Mouse (Mus musculus): ENCODE measurements around the gene Smarce1. TPM values are rescaled to one million over a fixed set of nuclear protein-coding genes. Genes with fewer than 3 reads are reported as not detected.

Gene Smarce1
- total RNA-seq, 2 experiments from 2014 or later: 26.2 to 31.9 TPM

GRCm38 (mm10) chr11:99238468-99238867 is 7.7 kb upstream of the Smarce1 start:
- intact Hi-C loops (cut with DNase I): no loop called here
- no peak for DNase-seq

GRCm38 (mm10) chr11:99231049-99231816 is 416 bp upstream of the Smarce1 start:
- DNase-seq: no peak
- intact Hi-C loops (cut with DNase I): no loop called here

GRCm38 (mm10) chr11:99229641-99230260 is 1.1 kb downstream of the Smarce1 start:
- DNase-seq: peak in 1 of 2 experiments; percentile 5
- intact Hi-C loops (cut with DNase I): no loop called here

- intact Hi-C loops (cut with DNase I): no loop called here
- no peak for DNase-seq
Measured at GRCm38 (mm10) chr11:99226298-99226697, 4.5 kb downstream of the Smarce1 start.

- no peak for DNase-seq
- intact Hi-C loops (cut with DNase I): no loop called here
Measured at GRCm38 (mm10) chr11:99223310-99223709, 7.5 kb downstream of the Smarce1 start.

GRCm38 (mm10) chr11:99221811-99222210 is 9.0 kb downstream of the Smarce1 start:
- intact Hi-C loops (cut with DNase I): no loop called here
- peak in 1 of 2 experiments; percentile 10 for DNase-seq

- intact Hi-C loops (cut with DNase I): no loop called here
- no peak for DNase-seq
Measured at GRCm38 (mm10) chr11:99217248-99217986, 13.4 kb downstream of the Smarce1 start.

GRCm38 (mm10) chr11:99216181-99216580 is 14.6 kb downstream of the Smarce1 start:
- intact Hi-C loops (cut with DNase I): no loop called here
- DNase-seq: no peak

- intact Hi-C loops (cut with DNase I): no loop called here
Measured at GRCm38 (mm10) chr11:99212693-99213092, 18.1 kb downstream of the Smarce1 start.

GRCm38 (mm10) chr11:99211964-99212363 is 18.9 kb downstream of the Smarce1 start:
- intact Hi-C loops (cut with DNase I): no loop called here
- DNase-seq: no peak

More at GRCm38 (mm10) chr11:99212693-99213092, 18.1 kb downstream of the Smarce1 start:
- DNase-seq: no peak

GRCm38 (mm10) chr11:99208105-99208669 is 22.6 kb downstream of the Smarce1 start:
- DNase-seq: no peak
- intact Hi-C loops (cut with DNase I): loop anchor here (2.0 to 5.0 kb wide), 2 partner anchors 37 to 84 kb away; partner anchors contain the start of gene Krt222

- intact Hi-C loops (cut with DNase I): loop anchor here (5.0 kb wide), 1 partner anchor 85 kb away; no protein-coding TSS in a partner anchor
- no peak for DNase-seq
Measured at GRCm38 (mm10) chr11:99207449-99207848, 23.4 kb downstream of the Smarce1 start.

GRCm38 (mm10) chr11:99206954-99207353 is 23.9 kb downstream of the Smarce1 start:
- intact Hi-C loops (cut with DNase I): loop anchor here (5.0 kb wide), 1 partner anchor 85 kb away; no protein-coding TSS in a partner anchor

GRCm38 (mm10) chr11:99189154-99189582 is 41.6 kb downstream of the Smarce1 start:
- intact Hi-C loops (cut with DNase I): loop anchor here (5.0 kb wide), 2 partner anchors 103 to 118 kb away; no protein-coding TSS in a partner anchor
- DNase-seq: peak in 1 of 2 experiments; percentile 26

More at GRCm38 (mm10) chr11:99206954-99207353, 23.9 kb downstream of the Smarce1 start:
- DNase-seq: no peak

- DNase-seq: no peak
- intact Hi-C loops (cut with DNase I): loop anchor here (5.0 kb wide), 2 partner anchors 105 to 120 kb away; no protein-coding TSS in a partner anchor
Measured at GRCm38 (mm10) chr11:99187348-99187747, 43.5 kb downstream of the Smarce1 start.

- intact Hi-C loops (cut with DNase I): loop anchor here (5.0 kb wide), 2 partner anchors 105 to 120 kb away; no protein-coding TSS in a partner anchor
- DNase-seq: no peak
Measured at GRCm38 (mm10) chr11:99186836-99187235, 44.0 kb downstream of the Smarce1 start.

GRCm38 (mm10) chr11:99182575-99182974 is 48.2 kb downstream of the Smarce1 start:
- intact Hi-C loops (cut with DNase I): no loop called here
- no peak for DNase-seq

- intact Hi-C loops (cut with DNase I): no loop called here
- no peak for DNase-seq
Measured at GRCm38 (mm10) chr11:99180071-99180470, 50.7 kb downstream of the Smarce1 start.

GRCm38 (mm10) chr11:99177925-99178198 is 53.0 kb downstream of the Smarce1 start:
- DNase-seq: no peak
- intact Hi-C loops (cut with DNase I): no loop called here

Data from gastrocnemius, postnatal 36 days (tissue).